Mouse (Mus musculus) natural killer cell, adult 2 months (primary cell): ENCODE measurements around the gene Rnd1.

Experiments used
- DNase-seq, 2 experiments: peaks; one replicate each; pipeline ENCODE4 v3.0.0; 2022; ENCODE audit warnings: low spot score in 2 of 2

Gene Rnd1

GRCm38 (mm10) chr15:98614551-98614950, 62.7 kb downstream of the Rnd1 start:
- no peak for DNase-seq
